Mouse (Mus musculus): ENCODE measurements around the gene Rad51b.

Rad51b gene

DNA sequence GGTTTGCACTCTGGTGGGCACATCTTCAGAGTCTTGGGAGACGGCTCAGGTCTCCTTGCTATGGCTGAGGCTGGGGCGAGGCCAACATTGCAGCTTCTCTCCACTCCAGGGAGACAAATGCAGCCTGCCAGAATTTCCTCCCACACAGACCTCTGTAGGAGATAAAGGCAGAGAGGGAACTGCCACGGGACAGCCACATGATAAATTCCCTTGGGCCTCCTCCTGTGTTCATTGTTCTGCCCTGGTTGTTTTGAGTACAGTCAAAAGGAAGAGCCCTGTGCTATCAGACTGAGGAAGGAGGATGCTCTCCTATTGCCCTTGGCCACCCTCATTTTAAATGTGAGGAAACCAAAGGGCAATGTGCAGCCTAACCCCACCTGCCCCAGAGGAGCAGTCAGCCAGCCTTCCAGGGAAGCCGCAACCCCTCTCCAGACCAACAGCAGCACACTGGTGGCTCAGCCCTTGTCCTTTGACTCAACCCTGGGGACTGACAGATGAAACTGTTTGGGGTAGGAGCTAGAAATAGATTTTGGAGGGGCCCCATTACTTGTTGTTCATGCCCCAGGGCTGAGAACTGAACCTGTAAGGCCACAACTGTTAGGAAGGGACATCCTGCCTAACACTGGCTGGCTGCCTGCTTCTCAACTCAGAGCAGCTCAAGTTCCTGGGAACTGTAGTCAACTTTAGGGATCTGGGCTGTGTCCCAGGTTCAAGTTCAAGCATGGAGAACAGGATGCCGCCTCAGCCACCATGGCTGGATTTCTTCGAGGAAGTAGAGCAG, 541.3 kb downstream of the Rad51b start:
- DNase-seq (ENCODE audit: low spot score) = peak; percentile 42

DNA sequence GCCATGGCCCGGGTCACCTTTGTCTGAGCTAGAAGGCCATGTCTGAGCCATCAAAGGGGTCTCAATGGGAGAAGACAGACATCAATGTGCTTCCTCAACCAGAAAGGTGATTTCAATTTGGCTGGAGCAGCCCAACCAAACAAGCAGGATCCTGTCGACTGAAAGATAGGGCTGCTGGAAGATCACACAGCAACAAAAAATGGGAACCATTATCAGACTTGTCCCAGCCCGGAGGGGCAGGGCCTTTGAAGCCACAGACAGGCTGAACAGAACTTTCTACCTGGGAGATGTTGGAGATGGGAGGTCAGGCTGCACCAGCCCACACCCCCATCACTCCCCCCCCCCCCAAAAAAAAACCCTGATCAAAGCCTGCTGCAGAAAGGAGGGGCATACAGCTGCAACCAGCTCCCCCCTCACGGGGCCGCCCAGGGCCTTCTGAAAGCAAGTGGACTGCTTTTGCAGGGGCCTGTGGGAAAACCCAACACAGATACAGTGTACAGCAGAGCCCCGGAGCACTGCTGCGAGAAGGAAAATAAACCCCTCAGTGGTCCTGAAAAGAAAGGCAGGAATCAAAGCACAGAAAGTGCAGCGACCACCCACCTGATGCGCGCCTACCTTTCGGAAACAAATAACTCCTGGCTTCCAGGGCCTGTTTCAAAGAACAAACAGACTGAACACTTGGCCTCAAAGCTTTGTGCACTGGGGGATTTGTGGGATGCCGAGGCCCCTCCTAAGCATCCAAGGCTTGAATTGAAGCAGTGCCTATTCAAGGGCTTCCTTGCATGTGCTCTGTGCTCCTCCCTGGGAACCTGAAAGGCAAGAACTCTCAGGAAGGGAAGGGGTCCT, 542.2 kb downstream of the Rad51b start:
- no peak for DNase-seq (ENCODE audit: low spot score)

- no peak for DNase-seq (ENCODE audit: low spot score)
Measured at GRCm38 (mm10) chr12:79840465-79840864, 543.4 kb downstream of the Rad51b start.

GRCm38 (mm10) chr12:79841248-79841647, 544.2 kb downstream of the Rad51b start:
- no peak for DNase-seq (ENCODE audit: low spot score)

DNA sequence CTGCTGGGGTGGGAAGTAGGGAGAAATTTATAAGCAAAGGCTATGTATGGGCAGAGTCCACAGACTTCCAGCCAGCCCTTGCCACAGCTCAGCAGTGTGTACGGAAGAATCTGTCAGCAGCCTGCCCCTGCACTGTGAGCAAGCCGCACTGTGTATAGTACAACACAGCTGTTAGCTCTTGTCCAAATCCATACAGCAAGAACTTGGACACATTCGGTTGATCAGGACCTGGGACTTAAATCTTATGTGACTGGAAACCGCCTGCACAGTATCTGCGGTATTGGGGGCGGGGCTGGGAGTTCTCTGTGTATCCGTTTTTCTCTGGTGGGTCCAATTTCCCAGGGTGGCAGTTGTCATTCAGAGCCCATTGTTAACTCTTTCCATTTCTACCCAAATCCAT, 545.2 kb downstream of the Rad51b start:
- DNase-seq (ENCODE audit: low spot score) = no peak

GRCm38 (mm10) chr12:79843002-79843401, 545.9 kb downstream of the Rad51b start:
- DNase-seq (ENCODE audit: low spot score) = no peak

DNA sequence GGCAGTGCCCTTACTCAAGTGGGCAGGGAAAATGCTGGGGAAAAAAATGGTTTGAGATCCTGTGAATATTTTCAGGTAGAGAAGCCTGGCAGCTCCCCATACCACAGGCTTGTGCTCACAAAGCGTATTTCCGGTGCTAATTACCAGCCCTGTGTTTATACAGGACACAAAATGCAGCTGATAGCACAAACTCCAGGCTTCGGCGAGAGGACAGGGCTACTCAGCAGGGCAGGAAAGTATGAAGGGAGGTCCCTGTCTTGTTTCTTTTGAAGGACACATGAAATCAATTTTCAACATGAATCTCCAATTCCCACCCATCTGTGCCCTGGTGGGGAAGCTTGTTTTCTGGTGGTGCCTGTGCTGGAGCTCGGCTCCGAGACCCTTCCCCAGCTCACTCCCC, 546.4 kb downstream of the Rad51b start:
- no peak for DNase-seq (ENCODE audit: low spot score)

GRCm38 (mm10) chr12:79846247-79847151, 549.4 kb downstream of the Rad51b start:
- no peak for DNase-seq (ENCODE audit: low spot score)

DNA sequence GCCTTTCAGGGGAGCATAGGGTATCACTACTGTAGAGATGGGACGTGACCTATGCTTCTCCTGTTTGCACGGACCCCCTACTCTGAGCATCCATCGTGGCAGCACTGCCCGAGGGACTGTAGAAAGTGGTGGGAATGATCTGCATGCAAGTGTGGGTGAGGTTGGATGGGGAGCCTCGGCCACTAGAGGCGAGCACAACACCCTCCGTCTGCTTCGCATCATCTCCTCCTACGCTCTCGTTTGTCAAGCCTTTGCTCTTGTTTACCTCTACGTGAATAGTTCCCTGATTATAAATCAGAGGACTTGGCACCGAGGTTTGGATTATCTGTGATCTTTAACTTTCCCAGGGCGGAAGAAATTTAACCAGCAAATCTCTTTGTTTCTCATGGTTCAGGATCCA, 551.5 kb downstream of the Rad51b start:
- no peak for DNase-seq (ENCODE audit: low spot score)

DNA sequence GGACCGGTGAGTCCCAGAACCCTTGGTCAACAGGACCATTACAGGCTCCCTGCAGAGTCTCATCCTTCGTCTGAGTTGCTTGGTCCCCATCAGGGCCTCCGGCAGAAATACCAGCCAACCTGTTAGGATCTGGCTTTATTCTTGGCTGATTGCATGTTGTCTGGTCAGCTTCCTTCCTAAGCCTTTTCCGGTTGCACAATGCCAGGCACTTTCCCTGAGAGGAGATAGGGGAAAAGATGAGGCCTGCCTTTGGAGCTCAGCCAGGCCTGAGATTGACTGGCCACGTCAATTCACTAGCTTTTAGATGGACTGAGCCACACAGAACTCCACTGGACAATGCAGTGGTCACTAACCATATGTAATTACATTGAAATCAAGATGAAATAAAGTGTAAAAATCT, 552.9 kb downstream of the Rad51b start:
- DNase-seq (ENCODE audit: low spot score) = no peak

DNA sequence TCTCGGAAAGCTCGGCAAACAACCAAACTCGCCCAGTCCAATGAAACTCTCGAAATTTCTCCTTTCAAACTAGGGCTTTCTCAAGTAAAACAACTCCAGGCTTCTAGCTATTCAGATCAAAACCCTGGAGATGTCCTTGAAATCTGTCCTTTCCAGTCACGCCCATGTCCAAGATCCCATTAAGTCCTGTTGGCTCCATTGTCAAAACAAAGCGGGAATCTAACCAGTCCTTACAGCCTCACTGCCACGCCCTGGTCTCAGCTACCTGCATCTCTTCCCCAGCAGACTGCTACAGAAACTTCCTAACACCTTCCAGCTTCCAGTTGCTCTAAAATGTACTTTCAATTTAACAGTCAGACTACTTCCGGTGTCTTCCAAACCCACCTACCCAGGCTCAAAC, 554.8 kb downstream of the Rad51b start:
- DNase-seq (ENCODE audit: low spot score) = no peak

- DNase-seq (ENCODE audit: low spot score) = no peak
Measured at GRCm38 (mm10) chr12:79852606-79853005, 555.5 kb downstream of the Rad51b start.

DNA sequence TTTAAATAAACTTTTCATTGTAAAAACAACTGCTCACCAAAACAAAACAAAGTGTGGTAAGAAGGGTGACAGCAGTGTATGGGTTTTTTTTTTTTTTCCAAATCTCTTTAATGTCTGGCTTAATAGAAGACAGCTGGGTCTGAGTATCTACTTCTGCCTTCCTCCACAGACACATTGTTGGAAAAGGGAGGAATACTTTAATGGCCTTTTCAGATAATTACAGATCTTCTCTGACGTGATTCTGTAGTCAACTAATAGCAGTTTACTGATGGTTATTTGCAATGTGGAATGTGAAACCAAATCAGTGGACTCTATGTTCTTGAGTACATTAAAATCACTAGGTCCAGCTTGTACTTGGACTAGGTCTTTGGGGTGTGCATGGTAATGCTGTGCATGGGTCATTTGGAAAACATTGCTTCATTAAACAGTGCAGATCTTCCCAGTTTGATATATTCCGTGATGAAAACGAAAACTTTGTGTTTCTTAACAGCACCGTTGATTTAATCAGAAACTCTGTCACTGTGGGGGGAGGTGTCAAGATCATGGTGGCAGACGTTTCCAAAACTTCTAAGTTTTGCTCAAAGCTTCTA, 556.9 kb downstream of the Rad51b start:
- no peak for DNase-seq (ENCODE audit: low spot score)

DNA sequence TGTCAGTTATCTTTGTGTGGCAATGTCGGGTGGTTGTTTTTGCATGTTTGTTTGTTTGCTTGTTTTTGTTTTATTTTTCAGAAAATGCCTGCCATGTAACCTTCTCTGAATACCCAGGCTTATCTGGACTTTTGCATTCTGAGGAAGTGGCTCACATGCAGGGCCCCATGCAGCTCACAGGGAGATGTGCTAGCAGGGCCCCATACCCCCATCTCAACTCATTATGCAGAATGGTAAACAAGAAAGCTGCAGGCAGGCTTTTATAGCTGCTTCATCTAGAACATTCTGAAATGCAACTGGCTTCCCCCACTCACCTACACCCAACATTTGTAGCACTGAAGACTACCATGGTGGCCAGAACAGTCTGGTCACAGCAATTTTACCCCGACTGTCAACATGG, 557.4 kb downstream of the Rad51b start:
- DNase-seq (ENCODE audit: low spot score) = no peak

- peak; percentile 68 for DNase-seq (ENCODE audit: low spot score)
Measured at GRCm38 (mm10) chr12:79856116-79856909, 559.2 kb downstream of the Rad51b start.

DNA sequence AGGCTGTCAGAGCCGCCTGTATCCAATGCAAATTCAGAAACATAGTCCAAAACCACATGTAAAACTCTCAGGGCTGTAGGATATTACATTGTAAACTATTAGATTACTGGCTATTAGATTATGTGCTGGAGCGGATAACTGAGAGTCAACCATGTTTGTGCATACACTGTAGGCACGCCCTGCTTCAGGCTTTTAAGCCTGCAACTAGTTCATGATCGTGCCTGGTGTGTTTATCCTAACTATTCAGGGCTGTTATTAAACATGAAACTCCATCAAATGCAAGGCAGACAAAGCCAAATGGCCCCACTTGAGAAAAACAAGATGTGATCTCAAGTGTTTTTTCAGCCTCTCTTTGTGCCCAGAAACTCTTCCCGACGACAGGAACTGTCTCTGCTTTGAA, 560.6 kb downstream of the Rad51b start:
- no peak for DNase-seq (ENCODE audit: low spot score)

DNA sequence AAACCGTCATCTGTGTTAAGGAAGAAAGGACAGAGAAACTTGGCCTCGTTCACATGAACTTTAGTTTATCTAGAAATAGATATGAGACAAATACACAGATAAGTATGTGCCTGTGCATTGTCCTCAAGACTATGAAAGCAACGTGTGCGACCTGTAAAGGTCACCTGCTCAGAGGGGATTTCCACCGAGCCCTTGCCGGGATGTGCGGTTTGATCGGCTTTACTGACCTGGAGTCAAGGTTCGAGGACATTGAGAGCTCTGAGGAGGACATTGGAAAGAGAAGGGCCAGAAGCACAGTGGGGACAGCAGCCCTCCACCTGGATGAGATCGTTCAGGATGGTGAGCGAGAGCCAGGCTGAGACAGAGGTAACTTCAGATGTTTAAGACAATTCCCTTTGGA, 561.3 kb downstream of the Rad51b start:
- no peak for DNase-seq (ENCODE audit: low spot score)

DNA sequence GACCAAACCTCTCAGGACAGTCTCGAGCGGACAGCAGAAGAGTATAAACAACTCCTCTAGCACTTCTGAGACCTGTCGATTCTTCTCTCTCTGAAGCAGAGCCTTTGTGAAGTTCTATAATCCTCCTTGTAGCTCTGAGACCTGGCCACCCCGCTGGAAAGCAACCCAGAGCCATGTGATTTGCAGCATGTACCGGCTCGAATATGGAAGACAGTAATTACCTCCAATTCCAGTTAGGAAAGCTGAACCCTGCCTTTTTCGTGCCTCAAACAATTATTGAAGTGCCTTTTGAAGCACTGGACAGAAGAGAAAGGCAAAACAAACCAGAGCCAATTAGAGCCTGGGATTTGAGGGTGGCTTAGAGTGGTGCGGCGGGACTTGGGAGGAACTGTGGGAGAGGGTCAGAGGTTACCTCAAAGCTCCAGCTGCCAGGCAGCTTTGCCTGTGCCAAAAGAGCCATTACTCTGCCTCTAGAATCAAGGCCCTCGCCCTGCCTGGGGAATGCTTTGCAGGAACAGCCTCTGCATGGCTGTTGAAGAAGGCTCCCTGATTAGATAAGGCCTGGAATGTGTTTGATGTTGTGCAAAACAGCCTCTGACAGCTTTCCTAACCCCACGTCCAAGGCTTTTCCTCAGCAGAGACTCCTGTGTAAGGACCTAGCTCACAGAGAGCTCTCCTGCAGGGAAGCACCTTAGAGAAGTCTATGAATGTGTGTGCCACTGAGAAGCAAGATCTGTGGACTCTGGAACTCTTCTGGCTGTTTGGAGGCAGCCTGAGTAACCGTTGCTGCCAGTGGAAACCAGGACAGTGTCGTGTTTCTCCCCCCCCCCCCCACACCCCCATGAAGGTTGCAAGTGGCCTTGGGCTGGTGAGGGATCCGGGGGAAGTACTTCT, 562.5 kb downstream of the Rad51b start:
- DNase-seq (ENCODE audit: low spot score) = no peak

GRCm38 (mm10) chr12:79860248-79860555, 563.1 kb downstream of the Rad51b start:
- no peak for DNase-seq (ENCODE audit: low spot score)

Measured in urinary bladder, postnatal 25 days (tissue).